Mouse (Mus musculus) hindbrain, embryonic 14.5 days (tissue): ENCODE data around the gene Tcte1. TPM values are rescaled to one million over a fixed set of nuclear protein-coding genes. Genes with fewer than 3 reads are reported as not detected.

ENCODE experiments used
- ATAC-seq: fragments of 200-750 bp; cut with Nextera tagmentation; 2 replicates; pipeline ENCODE4 v1.8.0; 2017; ENCODE audit warnings: moderate number of reproducible peaks, mild to moderate bottlenecking, moderate TSS enrichment, moderate library complexity; ENCODE audit not compliant: low FRiP score
- DNase-seq: peaks from one replicate; pipeline ENCODE4 v3.0.0-alpha.2; 2015; ENCODE audit warnings: low spot score
- H3K27ac ChIP-seq: fragments of 300-500 bp; sonication (generic); 2 replicates; pipeline ENCODE4 v1.5.1; 2014; ENCODE audit warnings: mild to moderate bottlenecking, moderate library complexity
- H3K27me3 ChIP-seq: fragments of 300-500 bp; sonication (generic); 2 replicates; pipeline ENCODE4 v1.6.1; 2014; ENCODE audit warnings: mild to moderate bottlenecking, low read length, mixed read lengths; ENCODE audit not compliant: control insufficient read depth, insufficient read depth
- H3K36me3 ChIP-seq: fragments of 300-500 bp; sonication (generic); replicated peaks from 2 replicates; pipeline ENCODE4 v1.6.1; 2014; ENCODE audit not compliant: control insufficient read depth, insufficient read depth
- H3K4me1 ChIP-seq: fragments of 300-500 bp; sonication (generic); replicated peaks from 2 replicates; pipeline ENCODE4 v1.6.1; 2014; ENCODE audit warnings: antibody characterized with exemption, low read length, mixed read lengths; ENCODE audit not compliant: control insufficient read depth, insufficient read depth
- H3K4me2 ChIP-seq: fragments of 300-500 bp; sonication (generic); replicated peaks from 2 replicates; pipeline ENCODE4 v1.6.1; 2014; ENCODE audit warnings: mild to moderate bottlenecking, moderate library complexity
- H3K4me3 ChIP-seq: fragments of 300-500 bp; sonication (generic); replicated peaks from 2 replicates; pipeline ENCODE4 v1.5.1; 2014; ENCODE audit warnings: mild to moderate bottlenecking, low read length
- H3K9ac ChIP-seq: fragments of 300-500 bp; sonication (generic); 2 replicates; pipeline ENCODE4 v1.6.1; 2014
- H3K9me3 ChIP-seq: fragments of 300-500 bp; sonication (generic); 2 replicates; pipeline ENCODE4 v1.6.1; 2016; ENCODE audit warnings: low read length; ENCODE audit not compliant: control insufficient read depth
- whole genome bisulfite sequencing: fragments of 180-500 bp; shearing (Covaris S2); extraction: QIAGEN DNeasy Blood & Tissue Kit; methylation state at CpG from one replicate; pipeline ENCODE4 v1.1.7; 2014; 5-methylcytosine and 5-hydroxymethylcytosine counted together
- polyA plus RNA-seq: library from polyadenylated mRNA; unstranded; fragments of >200 nt; fragmentation: Nextera tagmentation; extraction: Ambion mirVana; gene quantifications from 2 replicates; pipeline ENCODE4 v1.2.1, GENCODE M21; 2014

The Tcte1 gene
- polyA plus RNA-seq, 1 experiment from 2014 or later, result 3.8 TPM

DNA sequence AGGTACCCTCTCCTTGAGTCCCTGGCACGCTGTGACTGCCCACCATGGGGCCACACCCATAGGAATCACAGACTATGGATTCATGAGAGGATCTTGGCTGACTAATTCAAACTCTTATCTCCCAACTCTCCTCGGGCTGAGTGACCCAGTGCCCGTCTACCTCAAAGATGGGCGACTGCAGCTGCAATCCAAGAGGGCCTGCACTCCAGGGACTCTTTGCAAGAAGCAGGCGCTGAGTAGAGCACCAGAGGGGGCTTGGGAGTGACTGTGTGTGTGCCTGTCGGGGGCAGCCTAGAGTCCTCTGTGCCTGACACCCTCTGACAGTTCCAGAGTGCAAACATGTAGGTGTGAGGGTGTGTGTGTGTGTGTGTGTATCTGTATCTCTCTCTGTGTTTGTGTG lies 18.9 kb downstream of the Tcte1 start:
- no peak for DNase-seq
- peaks cover 25% of the 10 kb centered on the region for H3K4me1 ChIP-seq
- peaks cover 31% of the 10 kb centered on the region for H3K36me3 ChIP-seq
- no peak overlapping the region for H3K4me2 ChIP-seq
- no peak overlapping the region for H3K9ac ChIP-seq
- H3K4me3 ChIP-seq, result no peak overlapping the region
- no peaks in the 10 kb centered on the region for H3K9me3 ChIP-seq
- ATAC-seq, result no peak
- peaks cover 46% of the 10 kb centered on the region for H3K27me3 ChIP-seq
- no peak overlapping the region for H3K27ac ChIP-seq
- WGBS, result 41% methylated on average over 6 of the region's 6 CpGs

DNA sequence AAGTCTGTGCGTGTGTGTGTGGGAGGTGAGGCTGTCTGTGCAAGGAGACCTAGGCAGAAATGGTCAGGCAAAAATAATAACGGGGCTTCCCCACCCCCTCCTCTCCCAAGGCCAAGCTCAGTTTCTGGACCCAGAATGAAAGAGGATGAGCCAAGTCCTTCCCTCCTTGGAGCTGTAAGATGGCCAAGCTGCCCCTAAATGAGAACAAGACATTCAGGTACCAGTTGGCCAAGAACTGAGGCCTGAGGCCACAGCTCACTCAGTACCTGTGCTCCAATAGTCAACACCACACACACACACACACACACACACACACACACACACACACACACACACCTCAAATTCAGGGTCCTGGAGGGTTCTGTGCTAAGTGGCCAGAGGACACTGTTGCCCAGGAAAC lies 19.5 kb downstream of the Tcte1 start:
- no peak overlapping the region for H3K27ac ChIP-seq
- H3K9ac ChIP-seq, result no peak overlapping the region
- no peak overlapping the region for H3K4me3 ChIP-seq
- WGBS, result 82% methylated on average over 2 of the region's 2 CpGs
- DNase-seq (no peak), ATAC-seq (no peak)
- peaks cover 31% of the 10 kb centered on the region for H3K36me3 ChIP-seq
- H3K4me2 ChIP-seq, result no peak overlapping the region
- H3K9me3 ChIP-seq, result no peaks in the 10 kb centered on the region
- H3K4me1 ChIP-seq, result peaks cover 25% of the 10 kb centered on the region
- peaks cover 44% of the 10 kb centered on the region for H3K27me3 ChIP-seq

DNA sequence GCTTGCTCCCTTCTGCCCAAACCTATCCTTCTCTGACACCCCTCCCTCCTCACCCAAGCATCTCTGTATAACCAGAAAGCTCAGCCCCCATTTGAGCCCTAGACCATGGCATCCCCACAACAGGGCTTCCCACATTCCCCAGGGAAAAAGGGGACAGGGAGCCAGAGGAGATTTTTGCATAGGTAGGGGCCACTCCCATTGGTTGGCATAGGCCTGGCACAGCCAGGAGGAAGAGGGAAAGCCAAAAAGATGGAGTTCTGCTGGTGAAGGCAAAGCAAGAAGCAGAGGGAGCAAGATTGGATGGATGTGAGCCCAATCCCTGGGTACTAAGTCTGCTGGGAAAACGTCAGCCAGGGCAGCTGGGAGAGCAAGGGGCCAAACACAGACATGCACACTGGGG lies 19.9 kb downstream of the Tcte1 start:
- H3K36me3 ChIP-seq, result peaks cover 31% of the 10 kb centered on the region
- ATAC-seq (no peak), DNase-seq (no peak)
- H3K27me3 ChIP-seq, result peaks cover 41% of the 10 kb centered on the region
- 50% methylated on average over 1 of the region's 1 CpGs for WGBS
- H3K9ac ChIP-seq, result no peak overlapping the region
- H3K4me3 ChIP-seq, result no peak overlapping the region
- H3K9me3 ChIP-seq, result no peaks in the 10 kb centered on the region
- peaks cover 27% of the 10 kb centered on the region for H3K4me1 ChIP-seq
- H3K27ac ChIP-seq, result no peak overlapping the region
- H3K4me2 ChIP-seq, result no peak overlapping the region

DNA sequence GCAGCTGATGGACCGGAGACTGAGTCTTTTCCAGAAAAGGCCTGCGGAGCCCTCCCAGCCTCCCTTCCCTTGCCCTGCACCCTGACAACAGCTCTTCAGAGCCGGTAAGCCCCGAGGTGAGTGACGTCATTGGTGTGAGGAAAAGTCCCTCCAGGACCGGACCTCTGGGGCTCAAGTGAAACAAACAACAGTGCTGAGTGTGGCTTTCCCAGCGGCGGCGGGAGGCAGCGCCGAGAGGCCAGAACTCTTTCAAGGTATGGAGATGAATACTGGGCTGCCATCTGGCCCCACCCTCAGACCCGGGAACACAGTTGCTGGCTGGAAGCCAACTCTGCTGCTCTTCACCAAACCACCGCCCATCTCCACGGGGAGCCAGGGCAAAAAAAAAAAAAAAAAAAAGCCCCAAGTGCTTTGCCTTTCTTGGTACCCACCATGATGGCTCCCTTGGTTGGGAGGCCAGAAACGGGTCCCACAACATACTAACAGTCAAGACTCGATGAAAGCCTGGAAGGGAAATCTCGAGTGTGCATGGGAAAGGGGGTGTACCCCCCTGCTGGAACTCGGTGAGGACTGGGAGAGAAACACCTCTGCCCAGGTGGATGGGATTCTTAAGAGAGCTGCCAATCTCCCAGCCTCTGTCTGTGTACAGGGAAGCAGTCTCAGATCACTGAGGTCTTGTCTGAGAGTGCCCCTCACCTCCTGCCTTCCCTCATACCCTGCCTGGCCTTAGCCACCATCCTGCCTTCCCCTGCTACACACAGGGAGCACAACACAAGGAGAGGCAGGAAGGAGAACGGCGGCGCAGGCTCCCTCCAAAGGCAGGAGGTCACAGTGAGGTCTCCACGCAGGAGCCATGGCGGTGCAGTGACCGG lies 21.0 kb downstream of the Tcte1 start:
- 10% methylated on average over 24 of the region's 24 CpGs for WGBS
- Histone ChIP-seq H3K9ac (no peak overlapping the region), H3K4me3 (no peak overlapping the region), H3K4me1 (peaks cover 32% of the 10 kb centered on the region), H3K27ac (no peak overlapping the region), H3K4me2 (peak overlapping the region; percentile 32), H3K27me3 (peaks cover 36% of the 10 kb centered on the region), H3K36me3 (peaks cover 31% of the 10 kb centered on the region), H3K9me3 (no peaks in the 10 kb centered on the region)
- ATAC-seq (no peak), DNase-seq (no peak)

DNA sequence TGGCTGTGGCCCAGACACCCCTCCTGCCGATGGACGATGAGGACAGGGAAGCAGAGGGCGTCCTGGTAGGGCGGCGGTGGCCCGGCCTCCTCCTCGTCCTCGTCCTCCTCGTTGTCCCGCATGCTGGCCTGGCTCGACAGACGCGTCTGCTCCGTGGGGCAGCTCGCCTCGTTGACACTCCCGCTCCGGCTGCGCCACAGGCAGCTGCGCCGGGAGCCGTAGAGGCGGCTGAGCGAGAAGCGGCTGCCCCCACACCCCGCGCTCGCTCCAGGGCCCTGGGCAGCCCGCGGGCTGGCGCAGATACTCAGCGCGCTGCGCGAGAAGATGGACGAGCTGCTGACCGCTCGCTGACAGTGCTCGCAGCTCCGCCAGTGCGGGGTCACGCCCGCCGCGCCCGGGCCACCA lies 21.6 kb downstream of the Tcte1 start:
- Histone ChIP-seq H3K9me3 (no peaks in the 10 kb centered on the region), H3K27me3 (peaks cover 36% of the 10 kb centered on the region), H3K4me3 (peak overlapping the region; percentile 8; the same call in 1 of the 2 replicates), H3K9ac (0 out of 2 replicates have a peak overlapping the region, but pooled peaks have one; percentile 24), H3K4me2 (peak overlapping the region; percentile 32), H3K4me1 (peaks cover 32% of the 10 kb centered on the region), H3K27ac (no peak overlapping the region), H3K36me3 (peaks cover 31% of the 10 kb centered on the region)
- DNase-seq (no peak), ATAC-seq (no peak)
- 6% methylated on average over 42 of the region's 46 CpGs for WGBS

DNA sequence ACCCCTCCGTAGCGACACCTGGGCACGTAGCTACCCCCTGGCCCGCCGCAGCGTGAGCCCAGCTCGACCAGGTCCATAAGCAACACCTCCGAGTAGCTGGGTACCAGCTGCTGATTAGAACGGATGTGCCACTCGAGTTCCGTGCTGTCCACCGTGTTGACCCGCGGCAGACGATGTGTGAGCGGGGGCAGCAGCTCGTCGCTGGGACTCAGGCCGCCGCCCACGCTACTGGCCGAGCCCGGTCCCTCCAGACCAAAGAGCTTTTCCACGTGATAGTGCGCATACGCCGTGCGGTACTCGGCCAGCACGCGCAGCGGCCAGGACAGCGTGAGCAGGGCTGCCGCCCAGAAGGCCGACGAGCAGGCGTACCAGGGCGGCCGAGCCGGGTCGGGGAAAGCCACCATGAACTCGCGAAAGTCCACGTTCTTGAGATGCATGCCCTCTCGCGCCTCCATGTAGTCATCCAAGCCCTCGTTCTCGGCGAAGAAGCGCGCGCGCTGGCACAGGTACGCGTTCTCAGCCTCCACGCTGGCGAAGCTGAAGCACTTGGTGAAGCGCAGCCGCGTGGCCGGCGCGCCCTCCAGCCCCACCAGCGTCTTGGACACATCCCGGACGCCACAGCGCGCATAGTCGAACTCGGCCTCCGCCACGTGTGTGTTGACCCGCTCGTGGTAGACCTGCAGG lies 22.2 kb downstream of the Tcte1 start:
- peak overlapping the region; percentile 32 for H3K4me2 ChIP-seq
- peaks cover 35% of the 10 kb centered on the region for H3K4me1 ChIP-seq
- H3K36me3 ChIP-seq, result peaks cover 31% of the 10 kb centered on the region
- DNase-seq, result no peak
- H3K4me3 ChIP-seq, result peak overlapping the region; percentile 8
- WGBS, result 8% methylated on average over 74 of the region's 74 CpGs
- H3K9ac ChIP-seq, result no peak overlapping the region; the same call in 1 of the 2 replicates
- no peaks in the 10 kb centered on the region for H3K9me3 ChIP-seq
- H3K27ac ChIP-seq, result no peak overlapping the region
- no peak for ATAC-seq
- peaks cover 36% of the 10 kb centered on the region for H3K27me3 ChIP-seq

DNA sequence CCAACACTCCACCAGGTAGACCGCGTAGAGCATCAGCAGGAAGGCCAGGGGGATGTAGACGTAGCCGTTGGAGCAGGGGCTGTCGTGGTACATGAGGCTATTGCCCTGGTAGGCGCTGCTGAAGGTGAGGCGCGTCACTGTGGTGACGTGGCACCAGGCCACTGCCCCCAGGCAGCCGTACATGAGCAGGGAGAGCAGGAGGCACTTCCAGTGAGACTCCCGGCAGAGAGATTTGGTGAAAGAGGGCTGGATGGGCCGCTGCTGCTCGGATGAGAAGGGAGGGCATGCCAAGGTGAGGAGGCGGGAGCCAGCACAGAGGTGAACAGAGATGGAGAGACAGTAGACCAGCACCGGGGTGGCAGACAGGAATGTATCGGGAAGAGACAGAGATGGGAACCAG lies 23.7 kb downstream of the Tcte1 start:
- peak overlapping the region; percentile 11; the same call in 1 of the 2 replicates for H3K4me2 ChIP-seq
- H3K4me1 ChIP-seq, result peaks cover 39% of the 10 kb centered on the region
- peaks cover 35% of the 10 kb centered on the region for H3K27me3 ChIP-seq

DNA sequence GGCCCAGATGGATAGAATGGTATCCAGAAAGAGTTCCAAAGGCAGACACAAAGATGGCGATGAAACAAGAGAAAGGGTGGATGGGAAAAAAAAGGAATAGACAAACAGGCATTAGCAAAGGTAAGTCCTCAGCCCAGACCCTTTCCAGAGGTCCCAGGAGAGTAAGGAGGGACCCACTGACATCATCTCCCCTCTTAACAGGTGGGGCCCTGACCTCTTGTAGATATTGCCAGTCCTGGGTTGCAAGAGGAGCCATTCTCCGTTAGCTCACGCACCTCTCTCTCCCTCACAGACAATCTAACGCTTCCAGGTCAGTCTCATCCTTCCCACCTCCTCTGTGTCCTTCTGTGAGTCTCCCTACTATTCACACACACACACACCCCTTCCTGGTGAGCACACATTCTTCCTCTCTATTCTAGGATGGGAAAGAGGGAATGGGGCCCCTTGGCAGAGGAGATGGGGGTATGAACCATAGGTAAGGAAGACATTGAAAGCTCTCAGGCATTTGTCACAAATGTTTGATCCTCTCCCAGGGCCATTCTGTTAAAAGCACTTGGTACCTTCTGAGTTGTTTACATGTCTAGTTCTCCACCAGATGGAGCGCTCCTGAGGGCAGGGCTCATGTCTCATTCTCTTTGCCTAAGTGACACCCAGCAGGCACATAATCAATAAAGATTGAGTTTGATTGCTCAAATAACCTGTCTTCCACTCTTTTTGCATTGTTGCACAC lies 24.4 kb downstream of the Tcte1 start:
- Histone ChIP-seq H3K4me1 (peaks cover 39% of the 10 kb centered on the region), H3K27ac (no peak overlapping the region; the same call in 1 of the 2 replicates), H3K4me3 (peak overlapping the region; percentile 90), H3K9me3 (no peaks in the 10 kb centered on the region), H3K36me3 (peaks cover 31% of the 10 kb centered on the region), H3K27me3 (peaks cover 31% of the 10 kb centered on the region), H3K9ac (peak overlapping the region; percentile 99; the same call in 1 of the 2 replicates), H3K4me2 (peak overlapping the region; percentile 59)
- 80% methylated on average over 5 of the region's 5 CpGs for WGBS
- DNase-seq (no peak), ATAC-seq (no peak)

More for the DNA sequence above, 23.7 kb downstream of the Tcte1 start:
- Histone ChIP-seq H3K27ac (no peak overlapping the region), H3K4me3 (0 out of 2 replicates have a peak overlapping the region, but pooled peaks have one; percentile 2), H3K9ac (no peak overlapping the region), H3K9me3 (no peaks in the 10 kb centered on the region), H3K36me3 (peaks cover 31% of the 10 kb centered on the region)
- ATAC-seq (no peak), DNase-seq (no peak)
- WGBS, result 76% methylated on average over 16 of the region's 16 CpGs
